10 mouse cellular contexts compared by ENCODE assay signal in the genomic region with DNA sequence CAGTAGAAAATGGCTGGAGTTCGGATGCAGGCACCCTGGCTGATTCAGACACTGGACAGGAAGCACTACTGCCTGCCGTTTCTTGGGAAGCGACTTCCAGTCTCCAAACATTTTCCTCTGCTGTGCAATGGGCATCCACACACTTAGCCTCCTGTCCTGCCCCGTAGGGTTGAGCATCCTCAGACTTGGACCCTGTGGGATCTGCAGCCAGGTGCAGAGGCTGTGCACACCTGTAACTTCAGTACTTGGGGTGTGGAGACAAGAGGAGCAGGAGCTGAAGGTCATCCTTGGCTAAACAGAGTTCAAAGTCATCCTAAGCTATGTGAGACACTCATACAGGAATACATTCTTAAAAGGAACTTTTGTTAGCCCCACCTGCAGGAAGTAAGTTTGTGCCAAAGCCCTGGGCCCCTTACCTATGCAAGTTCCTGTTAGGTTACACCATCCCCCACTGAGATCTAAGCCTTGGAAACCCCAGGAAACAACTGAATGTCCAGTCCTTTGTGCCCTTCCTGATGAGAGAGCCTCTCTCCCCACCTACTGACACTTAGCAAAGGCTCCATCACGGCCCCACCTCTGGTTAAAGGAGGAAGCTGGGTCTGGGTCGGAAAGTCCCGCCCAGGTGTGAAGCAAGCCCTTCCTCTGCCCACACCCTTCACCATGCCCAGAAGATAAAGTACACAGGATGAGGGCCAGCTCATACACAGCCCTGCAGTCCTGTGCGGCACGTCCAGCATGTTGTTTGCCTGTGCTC. TPM values are rescaled to one million over a fixed set of nuclear protein-coding genes. Genes with fewer than 3 reads are reported as not detected.
DNase-seq lines count a peak whose midpoint lies in the region; ATAC-seq and TF ChIP-seq lines count a peak whose summit lies in the region.
"Had no signal": no experiment of that assay in that cellular context is flagged by ENCODE, and none has a peak within 500 bp of the region (broad histone marks: within the 10 kb centered on the region; RNA-seq: fewer than 3 reads in every experiment).

No protein-coding gene starts in this region.

- H3K9me3 ChIP-seq in liver, embryonic 11.5 days (ENCODE audit: control insufficient read depth, low read length), result no peaks in the 10 kb centered on the region
- no peaks in the 10 kb centered on the region for H3K9me3 ChIP-seq in liver, postnatal 0 days (ENCODE audit: low read length)
- H3K9me3 ChIP-seq in forebrain, embryonic 10.5 days, result no peaks in the 10 kb centered on the region
- H3K9me3 ChIP-seq: midbrain, embryonic 12.5 days had no signal

- no peak overlapping the region for H3K4me2 ChIP-seq in liver, embryonic 11.5 days
- H3K4me2 ChIP-seq in liver, postnatal 0 days (ENCODE audit: low read depth, low read length), result peak overlapping the region; percentile 36
- H3K4me2 ChIP-seq: midbrain, embryonic 12.5 days had no signal

- TF ChIP-seq POLR2A in small intestine, adult 2 months (IDR thresholded peaks at IDR 0.05; ENCODE audit: low read depth, low read length), result peak; percentile 55; the same call in 1 of the 2 replicates

- no peak for TF ChIP-seq EP300 in liver, postnatal 0 days (IDR thresholded peaks at IDR 0.05; ENCODE audit: low read depth)

- whole genome bisulfite sequencing in liver, embryonic 11.5 days, result 40% methylated on average over 9 of the region's 9 CpGs
- 33% methylated on average over 9 of the region's 9 CpGs for WGBS in liver, postnatal 0 days (ENCODE audit: insufficient replicate concordance)
- 14% methylated on average over 9 of the region's 9 CpGs for WGBS in small intestine, adult 2 months
- WGBS in forebrain, embryonic 10.5 days, result 67% methylated on average over 9 of the region's 9 CpGs

- H3K9ac ChIP-seq in liver, embryonic 11.5 days (ENCODE audit: low read depth, low read length), result no peak overlapping the region
- peak overlapping the region; percentile 26; the same call in 1 of the 2 replicates for H3K9ac ChIP-seq in liver, postnatal 0 days (replicated peaks)
- H3K9ac ChIP-seq: midbrain, embryonic 12.5 days had no signal

- H3K27ac ChIP-seq in liver, embryonic 11.5 days (ENCODE audit: low read depth, low read length), result no peak overlapping the region
- H3K27ac ChIP-seq in liver, postnatal 0 days (ENCODE audit: low read depth), result peak overlapping the region; percentile 79
- H3K27ac ChIP-seq in small intestine, adult 2 months (ENCODE audit: insufficient read depth, low read depth, low read length), result peak overlapping the region; percentile 81
- no peak overlapping the region for H3K27ac ChIP-seq in forebrain, embryonic 10.5 days
- H3K27ac ChIP-seq: midbrain, embryonic 12.5 days had no signal

- no peaks in the 10 kb centered on the region for H3K36me3 ChIP-seq in liver, embryonic 11.5 days (ENCODE audit: control insufficient read depth, insufficient read depth, low read length)
- H3K36me3 ChIP-seq in liver, postnatal 0 days (replicated peaks; ENCODE audit: insufficient read depth, low read length), result no peaks in the 10 kb centered on the region
- H3K36me3 ChIP-seq in small intestine, adult 2 months (ENCODE audit: control insufficient read depth, insufficient read depth, low read length), result 0 out of 2 replicates have a peak, but pooled peaks cover 1% of the 10 kb centered on the region
- H3K36me3 ChIP-seq in forebrain, embryonic 10.5 days (replicated peaks), result 0 out of 2 replicates have a peak, but pooled peaks cover 2% of the 10 kb centered on the region
- H3K36me3 ChIP-seq: midbrain, embryonic 12.5 days had no signal

- TF ChIP-seq CTCF in liver, postnatal 0 days (IDR thresholded peaks at IDR 0.05; ENCODE audit: low read depth), result no peak
- no peak for TF ChIP-seq CTCF in small intestine, adult 2 months (IDR thresholded peaks at IDR 0.05; ENCODE audit: extremely low read depth, insufficient read length, insufficient replicate concordance, low read depth, low read length)

- ATAC-seq in liver, embryonic 11.5 days (replicated peaks; ENCODE audit: low FRiP score), result no peak; the same call in 1 of the 2 replicates
- peak; percentile 73 for ATAC-seq in common myeloid progenitor, adult 5-6 weeks (replicated peaks; ENCODE audit: low read depth, poor library complexity, severe bottlenecking)
- ATAC-seq in liver, postnatal 0 days, result peak; percentile 76

- DNase-seq in liver, result peak; percentile 8
- DNase-seq in liver, embryonic 11.5 days (ENCODE audit: low spot score), result no peak
- DNase-seq in liver, postnatal 0 days, result peak; percentile 61
- no peak for DNase-seq in layer of hippocampus, postnatal 25 days (ENCODE audit: extremely low spot score in 1 of 2, low spot score in 1 of 2)
- no peak for DNase-seq in left cerebral cortex, adult 11 months (ENCODE audit: low spot score)
- no peak for DNase-seq in forebrain, embryonic 10.5 days (ENCODE audit: extremely low spot score, low spot score)
- DNase-seq: thymus, postnatal 14 days had no signal

- peaks cover 3% of the 10 kb centered on the region; the same call in 1 of the 2 replicates for H3K4me1 ChIP-seq in liver, embryonic 11.5 days (replicated peaks; ENCODE audit: control insufficient read depth, insufficient read depth, low read length)
- no peaks in the 10 kb centered on the region for H3K4me1 ChIP-seq in liver, postnatal 0 days (ENCODE audit: insufficient read depth)
- peaks cover 25% of the 10 kb centered on the region; the same call in 1 of the 2 replicates for H3K4me1 ChIP-seq in small intestine, adult 2 months (ENCODE audit: control insufficient read depth, insufficient read depth, insufficient read length, low read length)
- H3K4me1 ChIP-seq in forebrain, embryonic 10.5 days, result 0 out of 2 replicates have a peak, but pooled peaks cover 4% of the 10 kb centered on the region

- no peak overlapping the region for H3K4me3 ChIP-seq in liver, embryonic 11.5 days (ENCODE audit: low read depth, low read length)
- peak overlapping the region; percentile 27 for H3K4me3 ChIP-seq in liver, postnatal 0 days (ENCODE audit: low read depth, low read length)
- peak overlapping the region; percentile 57 for H3K4me3 ChIP-seq in small intestine, adult 2 months (ENCODE audit: low read depth, low read length)
- H3K4me3 ChIP-seq in forebrain, embryonic 10.5 days, result no peak overlapping the region
- H3K4me3 ChIP-seq: midbrain, embryonic 12.5 days had no signal

- no peaks in the 10 kb centered on the region for H3K27me3 ChIP-seq in liver, embryonic 11.5 days (replicated peaks; ENCODE audit: control insufficient read depth, insufficient read depth, low read length)
- H3K27me3 ChIP-seq in liver, postnatal 0 days (ENCODE audit: insufficient read depth, low read length), result no peaks in the 10 kb centered on the region
- no peaks in the 10 kb centered on the region for H3K27me3 ChIP-seq in small intestine, adult 2 months (ENCODE audit: control insufficient read depth, insufficient read depth, low read length)
- no peaks in the 10 kb centered on the region for H3K27me3 ChIP-seq in forebrain, embryonic 10.5 days (ENCODE audit: poor library complexity, severe bottlenecking)
- H3K27me3 ChIP-seq: midbrain, embryonic 12.5 days had no signal

RNA-seq across cellular contexts. Expression of a gene that starts 13.0 kb away (rescaled TPM):
- 7.9 TPM in 2 replicates for polyA plus RNA-seq in liver, embryonic 11.5 days (2014; fragmentation: Nextera tagmentation; extraction: Ambion mirVana)
- 2.2 and 10.0 TPM in 2 replicates for total RNA-seq in common myeloid progenitor, adult 5-6 weeks (2017)
- 118 and 119 TPM in 2 replicates for polyA plus RNA-seq in liver, postnatal 0 days (2015; fragmentation: Nextera tagmentation; extraction: Ambion mirVana)
- polyA plus RNA-seq in small intestine, adult 2 months (2012; rRNA removed), result 268 and 499 TPM in 2 replicates
- 10 to 100 TPM in 1 of 2 experiments, 1 to 10 TPM in 1; 8.6 to 17.9 TPM for total RNA-seq in layer of hippocampus, postnatal 25 days (2021)
- polyA plus RNA-seq in forebrain, embryonic 10.5 days (2016; fragmentation: Nextera tagmentation; extraction: Ambion mirVana), result 0.93 and 1.0 TPM in 2 replicates

RNA-seq across cellular contexts. Expression of a gene that starts 26.0 kb away (rescaled TPM):
- polyA plus RNA-seq in liver, embryonic 11.5 days (2014; fragmentation: Nextera tagmentation; extraction: Ambion mirVana), result 20.8 and 21.1 TPM in 2 replicates
- 16.5 and 19.8 TPM in 2 replicates for total RNA-seq in common myeloid progenitor, adult 5-6 weeks (2017)
- 5.6 and 7.5 TPM in 2 replicates for polyA plus RNA-seq in liver, postnatal 0 days (2015; fragmentation: Nextera tagmentation; extraction: Ambion mirVana)
- polyA plus RNA-seq in small intestine, adult 2 months (2012; rRNA removed), result 11.1 and 21.4 TPM in 2 replicates
- total RNA-seq in layer of hippocampus, postnatal 25 days (2021), result 10 to 100 TPM in 1 of 2 experiments, 1 to 10 TPM in 1; 9.5 to 13.5 TPM
- polyA plus RNA-seq in forebrain, embryonic 10.5 days (2016; fragmentation: Nextera tagmentation; extraction: Ambion mirVana), result 30.0 and 31.0 TPM in 2 replicates

RNA-seq across cellular contexts. Expression of a gene that starts 41.5 kb away (rescaled TPM):
- 0.22 and 0.41 TPM in 2 replicates for polyA plus RNA-seq in liver, embryonic 11.5 days (2014; fragmentation: Nextera tagmentation; extraction: Ambion mirVana)
- total RNA-seq in common myeloid progenitor, adult 5-6 weeks (2017), result 0.14 TPM in 1 of 2 replicates, not detected in the other
- 0.08 and 0.12 TPM in 2 replicates for polyA plus RNA-seq in liver, postnatal 0 days (2015; fragmentation: Nextera tagmentation; extraction: Ambion mirVana)
- polyA plus RNA-seq in small intestine, adult 2 months (2012; rRNA removed), result 0.41 and 0.55 TPM in 2 replicates
- total RNA-seq in layer of hippocampus, postnatal 25 days (2021), result 10 to 100 TPM; 69.2 to 93.3 TPM
- polyA plus RNA-seq in forebrain, embryonic 10.5 days (2016; fragmentation: Nextera tagmentation; extraction: Ambion mirVana), result 2.2 and 2.9 TPM in 2 replicates

RNA-seq across cellular contexts. Expression of a gene that starts 44.4 kb away (rescaled TPM):
- polyA plus RNA-seq in liver, embryonic 11.5 days (2014; fragmentation: Nextera tagmentation; extraction: Ambion mirVana), result 0.21 and 0.26 TPM in 2 replicates
- 0.37 and 0.49 TPM in 2 replicates for total RNA-seq in common myeloid progenitor, adult 5-6 weeks (2017)
- polyA plus RNA-seq in liver, postnatal 0 days (2015; fragmentation: Nextera tagmentation; extraction: Ambion mirVana), result 0.17 and 0.36 TPM in 2 replicates
- polyA plus RNA-seq in small intestine, adult 2 months (2012; rRNA removed), result 1.9 and 2.2 TPM in 2 replicates
- 1 to 10 TPM; 1.9 to 2.2 TPM for total RNA-seq in layer of hippocampus, postnatal 25 days (2021)
- not detected in 2 replicates for polyA plus RNA-seq in forebrain, embryonic 10.5 days (2016; fragmentation: Nextera tagmentation; extraction: Ambion mirVana)

Comparison
In these comparisons a context has a peak if more than half of its experiments do, and no peak if none do; other contexts are left out.
1. DNase-seq: peak in liver (single experiment) and liver, postnatal 0 days (single experiment); none in liver, embryonic 11.5 days (single experiment), layer of hippocampus, postnatal 25 days (0 of 2), left cerebral cortex, adult 11 months (single experiment) and forebrain, embryonic 10.5 days (single experiment).
2. H3K27ac ChIP-seq: peak in liver, postnatal 0 days (single experiment) and small intestine, adult 2 months (single experiment); none in liver, embryonic 11.5 days (single experiment) and forebrain, embryonic 10.5 days (single experiment).
3. H3K4me3 ChIP-seq: peak in liver, postnatal 0 days (single experiment) and small intestine, adult 2 months (single experiment); none in liver, embryonic 11.5 days (single experiment) and forebrain, embryonic 10.5 days (single experiment).
4. RNA of a gene that starts 13.0 kb away (polyA plus RNA-seq): 268 to 499 TPM in small intestine, adult 2 months and 118 to 119 TPM in liver, postnatal 0 days; 7.9 TPM in liver, embryonic 11.5 days and 0.93 to 1.0 TPM in forebrain, embryonic 10.5 days; every median in the first group is over 10 times any median in the second.